Mouse (Mus musculus) layer of hippocampus, postnatal 10 days (tissue): ENCODE data around the gene Dchs2. TPM values are rescaled to one million over a fixed set of nuclear protein-coding genes. Genes with fewer than 3 reads are reported as not detected.

Source experiments
- total RNA-seq, 2 experiments: library from RNA; stranded (reverse); gene quantifications; 2 replicates each; pipeline ENCODE4 v1.2.3; 2021

Gene Dchs2
- total RNA-seq, 2 experiments from 2014 or later, result 4.5 to 5.2 TPM

Other genes starting within 250 kb of the Dchs2 start
- under 1 TPM; 0.18 to 0.25 TPM for gene Lrat, start 224.0 kb upstream of the Dchs2 start, total RNA-seq
- gene Fgg, start 120.2 kb upstream of the Dchs2 start, total RNA-seq, result not detected
- gene Fga, start 101.9 kb upstream of the Dchs2 start, total RNA-seq, result under 1 TPM in 1 of 2 experiments, not detected in 1; 0.14 TPM
- gene Fgb, start 78.1 kb upstream of the Dchs2 start, total RNA-seq, result not detected
- 10 to 100 TPM; 45.9 to 46.2 TPM for gene Plrg1, start 72.4 kb upstream of the Dchs2 start, total RNA-seq